In genomic region chr11:6679694-6680396, GRCm38 (mm10) we compare ENCODE assay signal across 10 mouse cellular contexts. TPM values are rescaled to one million over a fixed set of nuclear protein-coding genes. Genes with fewer than 3 reads are reported as not detected.
A peak's percentile ranks its signal among the peaks of the same experiment; 100 is the strongest.
DNase-seq lines count a peak whose midpoint lies in the region; ATAC-seq and TF ChIP-seq lines count a peak whose summit lies in the region.
"Had no signal": no experiment of that assay in that cellular context is flagged by ENCODE, and none has a peak within 500 bp of the region (broad histone marks: within the 10 kb centered on the region; RNA-seq: fewer than 3 reads in every experiment).

No protein-coding gene starts in this region.

- H3K36me3 ChIP-seq in testis, adult 2 months (ENCODE audit: control insufficient read depth, insufficient read depth, low read length), result no peaks in the 10 kb centered on the region
- no peaks in the 10 kb centered on the region for H3K36me3 ChIP-seq in hindbrain, postnatal 0 days (ENCODE audit: insufficient read depth, low read length)
- no peaks in the 10 kb centered on the region for H3K36me3 ChIP-seq in liver, postnatal 0 days (replicated peaks; ENCODE audit: insufficient read depth, low read length)
- no peaks in the 10 kb centered on the region for H3K36me3 ChIP-seq in midbrain, embryonic 10.5 days

- no peak overlapping the region for H3K9ac ChIP-seq in hindbrain, postnatal 0 days (replicated peaks; ENCODE audit: low read length)
- H3K9ac ChIP-seq in liver, postnatal 0 days (replicated peaks), result no peak overlapping the region

- 49% methylated on average over 17 of the region's 17 CpGs for WGBS in hindbrain, postnatal 0 days
- WGBS in liver, postnatal 0 days (ENCODE audit: insufficient replicate concordance), result 34% methylated on average over 17 of the region's 17 CpGs
- 79% methylated on average over 17 of the region's 17 CpGs for WGBS in midbrain, embryonic 10.5 days

- peak overlapping the region; percentile 16; the same call in 1 of the 2 replicates for H3K4me2 ChIP-seq in hindbrain, postnatal 0 days (ENCODE audit: low read depth, low read length)
- peak overlapping the region; percentile 38 for H3K4me2 ChIP-seq in liver, postnatal 0 days (ENCODE audit: low read depth, low read length)

- no peaks in the 10 kb centered on the region for H3K27me3 ChIP-seq in testis, adult 2 months (ENCODE audit: control insufficient read depth, insufficient read depth, low read length)
- no peaks in the 10 kb centered on the region for H3K27me3 ChIP-seq in hindbrain, postnatal 0 days (ENCODE audit: insufficient read depth, low read length)
- H3K27me3 ChIP-seq in liver, postnatal 0 days (ENCODE audit: insufficient read depth, low read length), result no peaks in the 10 kb centered on the region
- H3K27me3 ChIP-seq in midbrain, embryonic 10.5 days (ENCODE audit: low read depth, poor library complexity, severe bottlenecking), result no peaks in the 10 kb centered on the region

- H3K4me1 ChIP-seq in testis, adult 2 months (ENCODE audit: control insufficient read depth, insufficient read depth, low read length), result peaks cover 7% of the 10 kb centered on the region
- H3K4me1 ChIP-seq in hindbrain, postnatal 0 days (ENCODE audit: insufficient read depth, low read length), result no peaks in the 10 kb centered on the region
- no peaks in the 10 kb centered on the region for H3K4me1 ChIP-seq in liver, postnatal 0 days (ENCODE audit: insufficient read depth)
- peaks cover 12% of the 10 kb centered on the region for H3K4me1 ChIP-seq in midbrain, embryonic 10.5 days

- no peak for DNase-seq in testis, postnatal 14 days (ENCODE audit: low spot score)
- DNase-seq in hindbrain, postnatal 0 days (ENCODE audit: low spot score), result no peak
- DNase-seq in liver, postnatal 0 days, result peak; percentile 32
- peak; percentile 74 for DNase-seq in thymus, postnatal 0 days (ENCODE audit: low spot score)
- no peak for DNase-seq in right cerebral cortex, postnatal 25 days
- no peak for DNase-seq in midbrain, embryonic 10.5 days (ENCODE audit: low spot score)
- DNase-seq in spleen, postnatal 36 days (ENCODE audit: low spot score in 2 of 2), result no peak

- H3K4me3 ChIP-seq in testis, adult 2 months (ENCODE audit: control insufficient read depth, low read depth, low read length), result peak overlapping the region; percentile 42
- H3K4me3 ChIP-seq in hindbrain, postnatal 0 days (ENCODE audit: low read length), result no peak overlapping the region
- 0 out of 2 replicates have a peak overlapping the region, but pooled peaks have one; percentile 2 for H3K4me3 ChIP-seq in liver, postnatal 0 days (ENCODE audit: low read depth, low read length)
- no peak overlapping the region for H3K4me3 ChIP-seq in midbrain, embryonic 10.5 days
- H3K4me3 ChIP-seq: myocyte had no signal

- H3K9me3 ChIP-seq in hindbrain, postnatal 0 days (ENCODE audit: low read length), result no peaks in the 10 kb centered on the region
- H3K9me3 ChIP-seq in liver, postnatal 0 days (ENCODE audit: low read length), result no peaks in the 10 kb centered on the region; the same call in 1 of the 2 replicates
- H3K9me3 ChIP-seq in midbrain, embryonic 10.5 days (replicated peaks), result no peaks in the 10 kb centered on the region

- no peak overlapping the region for H3K27ac ChIP-seq in testis, adult 2 months (ENCODE audit: control insufficient read depth, insufficient read depth, low read depth, low read length)
- no peak overlapping the region for H3K27ac ChIP-seq in hindbrain, postnatal 0 days
- no peak overlapping the region for H3K27ac ChIP-seq in liver, postnatal 0 days (ENCODE audit: low read depth)
- no peak overlapping the region; the same call in 1 of the 2 replicates for H3K27ac ChIP-seq in midbrain, embryonic 10.5 days (replicated peaks)

- no peak for TF ChIP-seq POLR2A in testis, adult 2 months (IDR thresholded peaks at IDR 0.05; ENCODE audit: control insufficient read depth, low read depth, low read length)

- ATAC-seq in hindbrain, postnatal 0 days, result no peak
- peak; percentile 41 for ATAC-seq in liver, postnatal 0 days

- TF ChIP-seq CTCF in testis, adult 2 months (IDR thresholded peaks at IDR 0.05; ENCODE audit: control insufficient read depth, insufficient read depth, insufficient replicate concordance, low read depth, low read length), result no peak
- no peak for TF ChIP-seq CTCF in hindbrain, postnatal 0 days (IDR thresholded peaks at IDR 0.05; ENCODE audit: low read depth)
- no peak for TF ChIP-seq CTCF in liver, postnatal 0 days (IDR thresholded peaks at IDR 0.05; ENCODE audit: low read depth)

- no peak for TF ChIP-seq EP300 in liver, postnatal 0 days (IDR thresholded peaks at IDR 0.05; ENCODE audit: low read depth)

RNA-seq across cellular contexts. Expression of gene Ramp3, which starts 21.5 kb away (rescaled TPM):
- 11.2 and 15.2 TPM in 2 replicates for polyA plus RNA-seq in testis, adult 2 months (2012; rRNA removed)
- total RNA-seq in hindbrain, postnatal 0 days (2014; rRNA removed), result 27.7 and 29.3 TPM in 2 replicates
- polyA plus RNA-seq in hindbrain, postnatal 0 days (2015; fragmentation: Nextera tagmentation; extraction: Ambion mirVana), result 23.9 and 24.2 TPM in 2 replicates
- 0.20 and 0.28 TPM in 2 replicates for polyA plus RNA-seq in liver, postnatal 0 days (2015; fragmentation: Nextera tagmentation; extraction: Ambion mirVana)
- 14.8 and 18.4 TPM in 2 replicates for polyA plus RNA-seq in thymus, postnatal 0 days (2015; fragmentation: Nextera tagmentation; extraction: Ambion mirVana)
- 5.6 and 7.1 TPM in 2 replicates for polyA plus RNA-seq in midbrain, embryonic 10.5 days (2016; fragmentation: Nextera tagmentation; extraction: Ambion mirVana)

RNA-seq across cellular contexts. Expression of gene Wap, which starts 41.4 kb away (rescaled TPM):
- polyA plus RNA-seq in testis, adult 2 months (2012; rRNA removed), result 0.32 TPM in 1 of 2 replicates, not detected in the other
- total RNA-seq in hindbrain, postnatal 0 days (2014; rRNA removed), result not detected in 2 replicates
- polyA plus RNA-seq in hindbrain, postnatal 0 days (2015; fragmentation: Nextera tagmentation; extraction: Ambion mirVana), result not detected in 2 replicates
- polyA plus RNA-seq in liver, postnatal 0 days (2015; fragmentation: Nextera tagmentation; extraction: Ambion mirVana), result not detected in 2 replicates
- polyA plus RNA-seq in thymus, postnatal 0 days (2015; fragmentation: Nextera tagmentation; extraction: Ambion mirVana), result 0.29 and 0.53 TPM in 2 replicates
- polyA plus RNA-seq in midbrain, embryonic 10.5 days (2016; fragmentation: Nextera tagmentation; extraction: Ambion mirVana), result not detected in 2 replicates
- total RNA-seq: adrenal gland, postnatal 36 days had no signal
- polyA plus RNA-seq: myocyte had no signal

RNA-seq across cellular contexts. Expression of gene Tbrg4, which starts 54.0 kb away (rescaled TPM):
- 57.1 and 66.9 TPM in 2 replicates for polyA plus RNA-seq in testis, adult 2 months (2012; rRNA removed)
- total RNA-seq in hindbrain, postnatal 0 days (2014; rRNA removed), result 44.0 and 53.5 TPM in 2 replicates
- polyA plus RNA-seq in hindbrain, postnatal 0 days (2015; fragmentation: Nextera tagmentation; extraction: Ambion mirVana), result 31.3 and 34.7 TPM in 2 replicates
- 19.6 and 23.5 TPM in 2 replicates for polyA plus RNA-seq in liver, postnatal 0 days (2015; fragmentation: Nextera tagmentation; extraction: Ambion mirVana)
- polyA plus RNA-seq in thymus, postnatal 0 days (2015; fragmentation: Nextera tagmentation; extraction: Ambion mirVana), result 41.6 and 43.4 TPM in 2 replicates
- 61.7 and 70.5 TPM in 2 replicates for polyA plus RNA-seq in midbrain, embryonic 10.5 days (2016; fragmentation: Nextera tagmentation; extraction: Ambion mirVana)

Comparison
In these comparisons a context has a peak if more than half of its experiments do, and no peak if none do; other contexts are left out.
1. H3K4me3 ChIP-seq: peak in testis, adult 2 months (single experiment) and liver, postnatal 0 days (single experiment); none in hindbrain, postnatal 0 days (single experiment) and midbrain, embryonic 10.5 days (single experiment).
2. DNase-seq: peak in liver, postnatal 0 days (single experiment) and thymus, postnatal 0 days (single experiment); none in testis, postnatal 14 days (single experiment), hindbrain, postnatal 0 days (single experiment), right cerebral cortex, postnatal 25 days (single experiment), midbrain, embryonic 10.5 days (single experiment) and spleen, postnatal 36 days (0 of 2).